Mouse (Mus musculus) midbrain, embryonic 13.5 days (tissue): ENCODE measurements around the gene Ece1. TPM values are rescaled to one million over a fixed set of nuclear protein-coding genes. Genes with fewer than 3 reads are reported as not detected.

Experiments used
- ATAC-seq: fragments of 200-750 bp; cut with Nextera tagmentation; 2 replicates; pipeline ENCODE4 v1.8.0; 2017; ENCODE audit warnings: mild to moderate bottlenecking, moderate TSS enrichment, moderate library complexity
- H3K27ac ChIP-seq: fragments of 300-500 bp; sonication (generic); 2 replicates; pipeline ENCODE4 v1.5.1; 2015; ENCODE audit warnings: inconsistent platforms, mild to moderate bottlenecking, moderate library complexity
- H3K27me3 ChIP-seq: fragments of 300-500 bp; sonication (generic); 2 replicates; pipeline ENCODE4 v1.6.1; 2015; ENCODE audit warnings: mild to moderate bottlenecking, inconsistent platforms
- H3K36me3 ChIP-seq: fragments of 300-500 bp; sonication (generic); 2 replicates; pipeline ENCODE4 v1.6.1; 2015; ENCODE audit warnings: mild to moderate bottlenecking, inconsistent platforms
- H3K4me1 ChIP-seq: fragments of 300-500 bp; sonication (generic); replicated peaks from 2 replicates; pipeline ENCODE4 v1.6.1; 2015; ENCODE audit warnings: inconsistent platforms
- H3K4me2 ChIP-seq: fragments of 300-500 bp; sonication (generic); replicated peaks from 2 replicates; pipeline ENCODE4 v1.6.1; 2015; ENCODE audit warnings: moderate library complexity, mild to moderate bottlenecking, inconsistent platforms
- H3K4me3 ChIP-seq: fragments of 300-500 bp; sonication (generic); replicated peaks from 2 replicates; pipeline ENCODE4 v1.5.1; 2015; ENCODE audit warnings: mild to moderate bottlenecking, inconsistent platforms
- H3K9ac ChIP-seq: fragments of 300-500 bp; sonication (generic); replicated peaks from 2 replicates; pipeline ENCODE4 v1.6.1; 2015; ENCODE audit warnings: mild to moderate bottlenecking, inconsistent platforms
- H3K9me3 ChIP-seq: fragments of 300-500 bp; sonication (generic); 2 replicates; pipeline ENCODE4 v1.6.1; 2016; ENCODE audit warnings: mild to moderate bottlenecking, inconsistent platforms
- WGBS: fragments of 180-500 bp; shearing (Covaris S2); methylation state at CpG from one replicate; pipeline ENCODE4 v1.1.7; 2015; 5-methylcytosine and 5-hydroxymethylcytosine counted together
- polyA plus RNA-seq: library from polyadenylated mRNA; unstranded; fragments of >200 nt; fragmentation: Nextera tagmentation; extraction: Ambion mirVana; gene quantifications from 2 replicates; pipeline ENCODE4 v1.2.1, GENCODE M21; 2015

Gene Ece1
- polyA plus RNA-seq, 1 experiment from 2014 or later = 19.4 TPM

DNA sequence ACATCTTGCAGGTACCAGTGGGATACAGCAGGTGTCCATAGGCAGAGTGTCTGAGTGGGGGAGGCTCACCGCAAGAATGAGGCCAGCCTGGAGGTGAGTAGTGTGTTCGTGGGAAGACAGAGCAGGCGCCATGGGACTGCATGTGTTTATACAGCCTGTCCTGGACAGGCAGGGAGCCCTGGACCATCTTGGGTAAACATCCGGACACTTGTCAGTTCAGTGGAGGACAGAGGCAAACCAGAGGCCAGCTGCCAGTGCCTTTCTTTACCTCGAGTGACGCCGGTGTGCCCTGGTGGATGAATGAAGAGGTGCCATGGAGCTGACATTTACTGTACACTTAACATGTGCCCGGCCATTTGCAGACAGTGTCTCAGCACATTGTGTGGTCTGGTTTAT lies 26.0 kb downstream of the Ece1 start:
- Histone ChIP-seq H3K27me3 (no peaks in the 10 kb centered on the region), H3K27ac (no peak overlapping the region), H3K9ac (no peak overlapping the region), H3K4me3 (no peak overlapping the region), H3K4me1 (peaks cover 36% of the 10 kb centered on the region), H3K9me3 (no peaks in the 10 kb centered on the region), H3K36me3 (no peaks in the 10 kb centered on the region), H3K4me2 (no peak overlapping the region)
- WGBS = 90% methylated on average over 8 of the region's 8 CpGs
- ATAC-seq = no peak

GRCm38 (mm10) chr4:137890596-137890995 lies 28.6 kb downstream of the Ece1 start:
- no peaks in the 10 kb centered on the region for H3K9me3 ChIP-seq
- H3K4me2 ChIP-seq = no peak overlapping the region
- H3K4me1 ChIP-seq = peaks cover 38% of the 10 kb centered on the region
- peak overlapping the region; percentile 86 for H3K27ac ChIP-seq
- H3K36me3 ChIP-seq = no peaks in the 10 kb centered on the region
- ATAC-seq = no peak
- no peak overlapping the region for H3K9ac ChIP-seq
- H3K4me3 ChIP-seq = no peak overlapping the region
- H3K27me3 ChIP-seq = no peaks in the 10 kb centered on the region
- WGBS = 72% methylated on average over 4 of the region's 4 CpGs

DNA sequence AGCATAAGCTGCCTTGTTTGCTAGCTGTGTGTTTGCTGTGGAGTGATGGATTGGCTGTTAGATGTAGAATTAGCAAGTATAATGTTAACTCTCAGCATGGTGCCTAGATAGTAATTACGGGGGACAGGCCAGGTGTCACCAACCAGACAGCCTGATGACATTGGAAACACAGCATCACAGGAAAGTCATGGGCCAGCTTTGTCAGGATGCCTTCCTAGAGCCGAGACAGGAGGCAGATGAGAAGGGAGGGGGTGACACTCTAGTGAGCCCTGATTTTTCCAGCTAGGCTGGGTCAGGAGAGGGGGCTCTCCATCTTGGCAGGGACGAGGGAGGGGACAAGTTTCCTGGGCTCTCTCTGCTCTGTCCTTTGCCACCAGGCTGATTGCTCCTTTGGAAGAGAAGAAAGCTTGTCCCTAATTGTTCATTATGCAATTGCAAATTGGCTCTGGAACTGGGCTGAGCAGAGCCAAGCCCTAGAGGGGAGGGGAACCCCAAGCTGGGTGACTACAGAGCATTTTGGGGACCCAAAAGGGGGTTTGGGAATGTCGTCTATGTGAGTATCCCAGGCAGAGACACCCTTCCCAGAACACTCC lies 29.6 kb downstream of the Ece1 start:
- 9% methylated on average over 4 of the region's 4 CpGs for WGBS
- H3K4me2 ChIP-seq = peak overlapping the region; percentile 46
- ATAC-seq = peak; percentile 51
- H3K4me3 ChIP-seq = no peak overlapping the region
- no peaks in the 10 kb centered on the region for H3K27me3 ChIP-seq
- H3K36me3 ChIP-seq = no peaks in the 10 kb centered on the region
- H3K27ac ChIP-seq = peak overlapping the region; percentile 86
- H3K4me1 ChIP-seq = peaks cover 46% of the 10 kb centered on the region
- H3K9ac ChIP-seq = no peak overlapping the region
- no peaks in the 10 kb centered on the region for H3K9me3 ChIP-seq

GRCm38 (mm10) chr4:137892713-137893242 lies 30.7 kb downstream of the Ece1 start:
- WGBS = 7% methylated on average over 11 of the region's 11 CpGs
- peak; percentile 88 for ATAC-seq
- Histone ChIP-seq H3K4me3 (no peak overlapping the region; the same call in 1 of the 2 replicates), H3K27ac (peak overlapping the region; percentile 86), H3K9me3 (no peaks in the 10 kb centered on the region), H3K27me3 (no peaks in the 10 kb centered on the region), H3K4me2 (peak overlapping the region; percentile 46), H3K9ac (0 out of 2 replicates have a peak overlapping the region, but pooled peaks have one; percentile 39), H3K4me1 (peaks cover 53% of the 10 kb centered on the region), H3K36me3 (no peaks in the 10 kb centered on the region)

GRCm38 (mm10) chr4:137896612-137897297 lies 34.7 kb downstream of the Ece1 start:
- Histone ChIP-seq H3K9ac (peak overlapping the region; percentile 32; the same call in 1 of the 2 replicates), H3K4me1 (peaks cover 50% of the 10 kb centered on the region), H3K27me3 (peaks cover 9% of the 10 kb centered on the region; the same call in 1 of the 2 replicates), H3K4me2 (no peak overlapping the region), H3K36me3 (no peaks in the 10 kb centered on the region), H3K27ac (peak overlapping the region; percentile 77), H3K4me3 (no peak overlapping the region), H3K9me3 (no peaks in the 10 kb centered on the region)
- ATAC-seq = peak; percentile 38
- WGBS = 18% methylated on average over 12 of the region's 12 CpGs

- ATAC-seq = peak; percentile 41
- Histone ChIP-seq H3K4me1 (peaks cover 50% of the 10 kb centered on the region), H3K9ac (peak overlapping the region; percentile 32; the same call in 1 of the 2 replicates), H3K4me3 (no peak overlapping the region), H3K36me3 (no peaks in the 10 kb centered on the region), H3K9me3 (no peaks in the 10 kb centered on the region), H3K27me3 (peaks cover 9% of the 10 kb centered on the region; the same call in 1 of the 2 replicates), H3K27ac (peak overlapping the region; percentile 77), H3K4me2 (no peak overlapping the region; the same call in 1 of the 2 replicates)
- 9% methylated on average over 8 of the region's 8 CpGs for WGBS
Measured at GRCm38 (mm10) chr4:137897298-137897612, 35.2 kb downstream of the Ece1 start.

DNA sequence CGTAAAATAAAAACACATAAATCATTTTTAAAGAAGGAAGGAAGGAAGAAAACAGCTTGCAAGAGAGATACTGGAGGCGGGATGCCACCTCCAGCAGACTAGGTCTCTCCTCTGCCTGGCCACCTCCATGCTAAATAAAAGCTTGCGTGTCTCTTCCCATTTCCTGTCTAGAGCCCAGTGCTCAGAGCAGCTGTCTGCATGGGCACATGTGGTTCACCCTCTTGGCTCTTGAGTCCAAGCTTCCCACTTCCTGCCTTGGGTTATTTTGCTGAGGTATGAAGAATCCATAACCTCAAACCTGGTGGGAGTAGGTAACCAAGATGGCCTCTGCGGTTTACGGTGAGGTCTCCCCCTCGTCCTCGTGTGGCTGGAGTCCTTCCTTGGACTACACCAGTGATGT lies 36.5 kb downstream of the Ece1 start:
- H3K9ac ChIP-seq = no peak overlapping the region
- ATAC-seq = no peak
- H3K4me1 ChIP-seq = peaks cover 48% of the 10 kb centered on the region
- no peak overlapping the region for H3K4me3 ChIP-seq
- H3K36me3 ChIP-seq = no peaks in the 10 kb centered on the region
- WGBS = 89% methylated on average over 7 of the region's 7 CpGs
- H3K27ac ChIP-seq = no peak overlapping the region
- no peak overlapping the region for H3K4me2 ChIP-seq
- peaks cover 9% of the 10 kb centered on the region; the same call in 1 of the 2 replicates for H3K27me3 ChIP-seq
- no peaks in the 10 kb centered on the region for H3K9me3 ChIP-seq

DNA sequence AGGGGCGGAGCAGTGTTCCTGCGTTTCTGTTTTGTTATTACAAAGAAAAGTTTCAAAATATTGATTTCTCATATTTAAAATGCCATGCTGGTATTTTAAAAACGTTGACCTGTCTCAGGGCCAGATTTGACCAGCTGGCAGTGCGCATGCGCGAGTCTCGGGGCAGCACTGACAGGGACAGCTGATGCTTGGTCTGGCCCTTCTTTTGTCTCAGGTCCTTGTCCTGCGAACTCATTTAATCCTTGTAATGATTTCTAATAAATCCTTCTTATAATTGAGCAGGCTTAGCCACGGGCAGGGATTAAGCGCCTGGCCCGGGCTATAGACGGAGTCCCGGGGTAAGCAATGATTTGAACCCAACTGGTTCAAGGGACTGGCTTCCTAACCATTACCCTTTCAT lies 40.2 kb downstream of the Ece1 start:
- no peak overlapping the region for H3K4me2 ChIP-seq
- WGBS = 36% methylated on average over 13 of the region's 13 CpGs
- no peak for ATAC-seq
- H3K9me3 ChIP-seq = no peaks in the 10 kb centered on the region
- no peak overlapping the region for H3K9ac ChIP-seq
- H3K4me3 ChIP-seq = no peak overlapping the region
- peaks cover 26% of the 10 kb centered on the region for H3K4me1 ChIP-seq
- peaks cover 9% of the 10 kb centered on the region; the same call in 1 of the 2 replicates for H3K27me3 ChIP-seq
- no peaks in the 10 kb centered on the region for H3K36me3 ChIP-seq
- H3K27ac ChIP-seq = 0 out of 2 replicates have a peak overlapping the region, but pooled peaks have one; percentile 10

DNA sequence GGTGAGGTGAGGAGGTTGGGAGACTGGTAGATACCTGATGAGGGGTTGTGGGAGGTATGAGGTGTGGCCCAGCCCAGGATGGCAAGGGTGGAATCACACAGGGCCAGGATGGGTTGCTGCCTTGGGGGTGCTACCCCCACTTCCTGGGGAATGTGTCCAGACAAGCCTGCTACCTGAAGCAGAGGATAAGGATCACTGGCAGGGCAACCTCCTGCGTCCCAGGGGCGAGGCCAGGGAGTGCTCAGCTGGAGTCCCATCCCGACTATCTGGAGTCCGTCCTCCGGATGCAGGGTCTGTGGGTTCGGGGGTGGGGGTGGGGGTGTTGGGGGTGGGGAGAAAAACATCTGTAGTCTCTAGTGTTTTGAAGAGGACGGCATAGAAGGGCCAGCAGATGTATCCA lies 40.8 kb downstream of the Ece1 start:
- no peak overlapping the region for H3K4me2 ChIP-seq
- peaks cover 20% of the 10 kb centered on the region for H3K4me1 ChIP-seq
- 35% methylated on average over 7 of the region's 7 CpGs for WGBS
- no peak overlapping the region for H3K4me3 ChIP-seq
- H3K27me3 ChIP-seq = peaks cover 9% of the 10 kb centered on the region; the same call in 1 of the 2 replicates
- H3K9me3 ChIP-seq = no peaks in the 10 kb centered on the region
- H3K36me3 ChIP-seq = no peaks in the 10 kb centered on the region
- no peak overlapping the region for H3K9ac ChIP-seq
- no peak overlapping the region for H3K27ac ChIP-seq
- no peak for ATAC-seq

DNA sequence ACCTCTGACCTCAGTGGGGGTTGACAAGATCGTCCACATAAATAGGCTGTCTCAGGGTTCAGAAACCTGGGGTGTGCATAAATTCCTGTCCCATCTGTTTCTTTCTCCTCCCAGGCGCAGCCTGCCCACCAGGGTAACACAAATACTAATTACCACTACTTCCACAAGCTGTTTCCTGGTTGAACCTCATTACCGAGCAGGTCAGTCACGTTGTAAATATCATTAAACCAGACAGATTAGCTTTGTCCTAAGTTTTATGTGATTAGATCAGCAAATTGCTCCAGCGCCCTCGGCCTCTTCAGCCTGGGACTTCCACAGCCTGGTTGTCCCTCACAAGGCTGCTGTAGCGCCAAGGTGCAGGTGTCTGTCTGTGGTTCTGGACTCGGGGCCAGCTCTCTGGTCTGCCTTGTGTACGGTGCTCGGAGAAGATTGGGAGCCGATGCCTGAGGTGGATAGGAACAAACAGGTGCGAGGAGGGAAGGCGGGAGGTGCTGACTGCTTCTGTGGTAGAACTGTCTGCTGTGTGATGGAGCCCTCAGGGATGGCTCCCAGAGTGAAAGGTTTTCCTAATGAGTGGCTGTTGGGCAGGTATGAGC lies 43.0 kb downstream of the Ece1 start:
- ATAC-seq = no peak
- no peak overlapping the region for H3K9ac ChIP-seq
- 70% methylated on average over 13 of the region's 13 CpGs for WGBS
- H3K27me3 ChIP-seq = no peaks in the 10 kb centered on the region
- H3K4me1 ChIP-seq = peaks cover 18% of the 10 kb centered on the region
- no peaks in the 10 kb centered on the region for H3K9me3 ChIP-seq
- H3K27ac ChIP-seq = no peak overlapping the region
- no peak overlapping the region for H3K4me3 ChIP-seq
- H3K4me2 ChIP-seq = no peak overlapping the region
- H3K36me3 ChIP-seq = no peaks in the 10 kb centered on the region

GRCm38 (mm10) chr4:137907979-137908378 lies 45.9 kb downstream of the Ece1 start:
- H3K4me1 ChIP-seq = peaks cover 6% of the 10 kb centered on the region
- H3K27me3 ChIP-seq = 0 out of 2 replicates have a peak, but pooled peaks cover 6% of the 10 kb centered on the region
- H3K36me3 ChIP-seq = no peaks in the 10 kb centered on the region
- no peak overlapping the region for H3K4me2 ChIP-seq
- no peak overlapping the region for H3K27ac ChIP-seq
- no peak overlapping the region for H3K4me3 ChIP-seq
- H3K9me3 ChIP-seq = no peaks in the 10 kb centered on the region
- H3K9ac ChIP-seq = no peak overlapping the region
- ATAC-seq = no peak
- WGBS = 72% methylated on average over 13 of the region's 13 CpGs

DNA sequence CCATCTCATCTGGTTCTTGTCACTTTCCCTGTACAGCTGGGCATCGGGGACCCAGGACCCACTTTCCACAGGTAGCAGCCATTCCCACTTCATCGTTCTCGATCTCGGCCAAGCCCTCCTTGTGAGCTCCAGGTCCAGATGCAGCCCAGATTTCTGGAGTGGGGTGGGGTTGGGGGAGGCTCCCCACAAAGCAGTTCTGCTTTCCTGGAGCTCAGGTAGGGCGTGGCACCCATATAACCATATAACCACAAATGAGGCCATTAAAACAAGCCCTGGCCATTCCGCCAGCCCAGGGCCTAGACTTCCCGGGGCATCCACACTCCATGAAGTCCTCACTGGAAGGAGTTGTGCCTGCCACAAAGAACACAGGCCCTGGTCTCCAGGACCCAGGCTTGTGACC lies 46.5 kb downstream of the Ece1 start:
- 95% methylated on average over 7 of the region's 7 CpGs for WGBS
- H3K4me1 ChIP-seq = peaks cover 12% of the 10 kb centered on the region
- H3K4me3 ChIP-seq = no peak overlapping the region
- H3K27ac ChIP-seq = no peak overlapping the region
- H3K9me3 ChIP-seq = no peaks in the 10 kb centered on the region
- H3K9ac ChIP-seq = no peak overlapping the region
- H3K4me2 ChIP-seq = no peak overlapping the region
- ATAC-seq = no peak
- H3K27me3 ChIP-seq = 0 out of 2 replicates have a peak, but pooled peaks cover 6% of the 10 kb centered on the region
- H3K36me3 ChIP-seq = no peaks in the 10 kb centered on the region
